Mouse (Mus musculus) adrenal gland, postnatal 36 days (tissue): ENCODE measurements around the gene Tox3. TPM values are rescaled to one million over a fixed set of nuclear protein-coding genes. Genes with fewer than 3 reads are reported as not detected.

Experiments used
- DNase-seq, 2 experiments: peaks; one replicate each; pipeline ENCODE4 v3.0.0; 2021; ENCODE audit warnings: mixed read lengths in 1 of 2
- total RNA-seq, 2 experiments: library from RNA; stranded (reverse); gene quantifications; 2 replicates each; pipeline ENCODE4 v1.2.3; 2021

Gene Tox3
- total RNA-seq, 2 experiments from 2014 or later, result 2.8 to 3.1 TPM

DNA sequence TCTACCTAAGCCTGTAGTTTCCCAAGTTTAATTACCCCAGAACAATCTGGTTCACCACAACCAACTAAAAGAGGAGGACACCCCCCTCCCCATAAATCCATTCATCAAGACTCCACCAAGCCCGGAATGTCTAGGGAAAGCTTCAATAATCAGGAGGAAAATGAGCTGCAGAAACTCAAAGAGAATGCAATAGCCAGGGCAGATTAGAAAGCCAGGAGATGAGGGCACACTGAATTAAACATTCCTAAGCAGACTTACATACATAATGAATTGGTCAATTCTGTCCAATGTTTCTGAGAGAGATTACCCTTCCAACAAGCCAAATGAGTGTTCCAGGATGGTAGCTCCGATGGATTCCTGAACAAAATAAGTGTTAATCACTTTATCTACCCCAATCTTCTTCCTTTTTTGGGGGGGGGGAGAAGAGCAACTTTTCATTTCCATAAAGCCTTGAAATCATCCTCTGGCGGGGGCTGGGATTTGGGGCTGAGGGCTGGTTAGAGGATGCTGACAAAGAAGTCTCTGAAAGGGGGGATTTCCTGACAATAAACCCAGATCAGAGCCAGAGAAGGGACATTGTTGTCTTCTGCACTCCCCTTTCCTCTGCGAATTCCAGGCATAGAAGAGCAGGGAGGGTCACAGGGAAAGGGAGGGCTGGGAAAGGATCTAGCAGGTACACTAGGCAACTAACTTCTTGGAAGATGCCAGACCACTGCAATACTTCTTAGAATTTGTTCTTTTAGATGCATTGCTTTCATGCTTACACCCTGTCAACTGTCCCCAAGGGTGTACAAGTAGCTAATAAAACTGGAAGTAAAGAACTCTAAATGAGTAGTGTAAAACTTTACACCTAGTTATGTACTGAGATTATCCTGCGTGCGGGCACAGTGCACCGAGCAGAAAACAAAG lies 17.5 kb downstream of the Tox3 start:
- DNase-seq, result no peak

DNA sequence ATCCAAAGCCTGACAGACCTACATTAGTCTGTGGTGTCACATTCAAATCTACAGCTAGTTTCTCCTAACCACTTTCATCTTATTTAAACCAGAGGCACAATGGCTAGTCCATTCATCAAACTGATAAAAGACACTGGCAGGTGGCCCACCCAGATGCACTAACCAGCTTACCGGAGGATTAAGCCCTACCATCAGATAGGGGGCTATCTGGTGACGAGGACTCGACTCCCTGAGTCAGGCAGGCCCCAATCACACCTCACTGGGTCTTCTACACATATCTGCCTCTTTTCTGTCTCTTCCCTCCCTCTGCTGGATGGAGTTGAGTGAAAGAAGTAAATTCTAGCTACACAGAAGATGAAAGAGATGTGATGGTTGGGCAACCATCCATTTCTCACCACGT lies 24.3 kb downstream of the Tox3 start:
- no peak for DNase-seq

DNA sequence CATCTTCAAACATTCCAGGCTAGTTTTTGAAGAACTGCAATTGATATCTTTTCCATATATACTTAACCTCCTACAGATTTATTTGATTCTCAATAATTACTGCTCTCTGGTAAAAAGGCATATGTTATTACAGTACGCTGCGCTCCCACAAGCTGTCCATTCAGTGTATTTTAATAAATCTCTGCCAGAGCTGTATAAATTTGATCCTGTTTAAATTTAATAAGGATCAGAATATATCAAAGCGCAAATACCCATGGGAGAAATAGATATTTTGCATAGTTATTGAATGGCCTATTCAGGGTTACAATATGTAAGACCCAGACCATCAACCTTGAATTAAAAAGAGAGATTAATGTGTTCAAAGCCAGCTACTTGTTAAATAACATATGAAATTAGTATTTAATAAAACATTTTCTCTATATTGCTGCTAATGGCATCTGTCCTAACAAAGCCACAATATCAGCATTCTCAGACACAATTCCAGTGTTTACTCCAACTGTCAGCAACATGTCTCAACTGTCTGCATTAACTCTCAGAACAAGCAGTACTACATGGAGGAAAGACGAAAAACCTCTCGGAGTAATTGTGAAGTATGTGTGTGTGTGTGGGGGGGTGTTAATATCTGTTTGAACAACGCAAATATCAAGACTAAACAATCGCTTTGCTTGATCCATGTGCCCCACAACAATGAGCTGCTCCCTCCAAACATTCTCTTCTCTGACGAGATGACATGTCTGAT lies 25.3 kb downstream of the Tox3 start:
- no peak for DNase-seq

DNA sequence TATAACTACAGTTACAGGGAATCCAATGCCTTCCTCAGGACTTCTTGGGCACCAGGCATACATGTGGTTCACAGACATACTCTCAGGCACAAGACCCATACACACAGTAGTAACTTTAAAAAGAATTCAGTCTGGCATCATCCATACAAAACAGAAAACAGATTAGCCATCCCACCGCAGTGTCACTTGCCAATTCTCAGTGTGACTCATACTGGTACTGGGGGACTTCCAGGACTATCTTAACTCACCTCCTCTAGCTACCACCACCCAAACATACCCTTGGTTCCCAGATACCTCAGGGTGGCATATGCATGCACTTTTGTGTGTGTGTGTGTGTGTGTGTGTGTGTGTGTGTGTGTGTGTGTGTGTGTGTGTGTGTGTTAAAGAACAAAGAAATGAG lies 26.9 kb downstream of the Tox3 start:
- no peak for DNase-seq

DNA sequence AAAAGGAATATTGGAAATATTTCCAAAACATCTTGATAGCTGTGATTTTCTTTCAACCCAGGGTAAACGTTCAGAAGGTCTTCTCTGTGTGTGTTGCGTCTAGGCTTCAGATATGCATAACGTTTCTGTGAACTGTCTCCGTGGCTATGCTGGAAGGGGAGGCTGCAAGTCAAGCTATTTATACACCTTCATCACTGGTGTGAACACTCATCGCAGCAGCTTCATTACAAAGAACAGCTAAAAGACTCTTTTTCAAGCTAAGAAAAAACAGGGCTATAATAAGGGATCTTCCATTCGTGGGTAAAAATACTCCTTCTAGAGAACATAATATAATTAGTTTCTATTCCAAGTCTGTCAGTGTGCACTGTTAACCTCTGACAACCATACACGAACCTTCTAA lies 33.8 kb downstream of the Tox3 start:
- DNase-seq, result no peak

DNA sequence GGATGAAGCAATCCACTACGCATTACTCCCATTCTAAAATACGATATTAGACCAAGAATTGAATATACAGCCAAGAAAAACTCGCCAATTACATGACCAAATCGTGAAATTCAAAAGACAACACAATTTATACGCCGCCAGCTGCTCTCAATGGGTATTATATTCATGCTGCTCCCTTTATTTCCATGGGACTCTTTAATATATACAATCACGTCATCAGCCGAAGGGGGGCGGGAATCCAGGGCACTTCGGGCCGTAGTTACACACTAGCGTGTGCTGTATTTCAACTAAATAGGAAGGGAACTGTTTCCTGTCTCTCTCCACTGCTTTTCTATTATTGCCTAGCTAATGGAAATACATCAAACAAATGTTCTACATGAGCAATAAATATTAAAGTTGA lies 45.2 kb downstream of the Tox3 start:
- no peak for DNase-seq

DNA sequence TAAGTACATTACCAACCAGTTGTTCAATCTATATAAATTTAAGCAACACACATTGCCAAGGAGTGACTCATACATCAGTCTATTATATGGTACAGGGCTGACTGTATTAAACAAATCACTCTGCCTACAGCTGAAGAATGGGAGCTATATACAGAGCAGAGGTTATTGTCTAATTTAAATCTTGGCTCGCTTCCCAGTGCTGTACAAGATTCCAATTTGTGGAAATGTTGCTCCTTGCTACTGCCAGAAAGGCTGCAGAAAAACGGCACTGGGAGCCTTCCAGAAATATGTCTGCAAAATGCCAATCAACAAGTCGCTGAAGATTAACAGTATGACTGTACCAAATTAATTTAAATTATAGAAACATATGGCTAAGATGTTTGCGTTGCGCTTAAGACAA lies 45.9 kb downstream of the Tox3 start:
- no peak for DNase-seq

DNA sequence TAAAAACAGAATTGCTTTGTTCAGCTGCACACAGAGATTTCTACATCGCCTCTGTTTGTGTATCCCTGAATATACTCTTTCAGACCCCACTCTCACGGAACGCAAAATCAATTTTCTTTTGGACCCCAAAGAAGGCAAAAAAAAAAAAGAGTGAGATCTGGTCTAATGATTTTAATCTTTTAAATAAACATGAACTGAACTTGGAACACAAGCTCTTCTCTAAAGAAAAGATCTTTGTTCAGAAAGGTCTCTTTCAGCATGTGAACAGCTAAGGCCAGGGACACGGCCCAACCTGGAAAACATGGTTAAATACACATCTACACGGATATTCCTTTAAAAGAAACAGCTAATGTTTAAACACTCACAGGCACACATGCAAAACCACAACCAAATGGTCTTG lies 46.6 kb downstream of the Tox3 start:
- no peak for DNase-seq

DNA sequence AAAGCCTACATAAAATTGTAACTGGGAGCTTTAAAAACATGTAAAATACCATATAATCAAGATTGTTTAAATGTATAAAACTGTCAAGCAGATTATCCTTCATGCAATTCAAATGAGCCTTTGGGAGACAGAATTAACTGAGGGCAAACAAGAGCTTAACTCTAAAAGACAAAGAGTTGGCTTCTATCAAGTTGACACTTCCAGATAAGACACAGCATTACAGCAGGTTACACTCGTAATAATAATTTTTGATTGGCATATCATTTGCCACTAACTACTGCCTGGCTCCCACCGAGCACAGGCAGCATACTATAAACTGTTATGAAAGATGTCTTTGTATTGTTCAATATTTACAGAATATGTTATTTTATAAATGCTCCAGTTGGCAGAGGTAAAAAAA lies 47.2 kb downstream of the Tox3 start:
- DNase-seq, result no peak

DNA sequence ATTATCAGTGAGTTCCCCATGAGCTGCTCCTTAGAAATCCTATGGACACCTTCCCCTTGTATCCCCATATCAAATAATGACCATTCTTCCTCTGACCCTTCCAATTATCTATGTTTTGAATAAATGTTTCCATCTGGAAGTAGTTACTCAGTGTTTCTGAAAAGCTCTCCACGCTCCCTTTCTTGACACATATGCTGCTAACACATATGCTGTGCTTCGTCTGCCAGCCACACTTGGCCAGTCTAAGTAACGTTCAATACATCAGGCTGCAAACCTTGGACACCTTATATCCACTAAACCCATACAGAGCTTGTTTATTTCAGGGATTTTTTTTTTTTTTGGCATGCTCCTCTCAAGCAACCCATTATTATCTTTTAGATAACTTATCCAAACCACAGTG lies 54.1 kb downstream of the Tox3 start:
- DNase-seq, result no peak

DNA sequence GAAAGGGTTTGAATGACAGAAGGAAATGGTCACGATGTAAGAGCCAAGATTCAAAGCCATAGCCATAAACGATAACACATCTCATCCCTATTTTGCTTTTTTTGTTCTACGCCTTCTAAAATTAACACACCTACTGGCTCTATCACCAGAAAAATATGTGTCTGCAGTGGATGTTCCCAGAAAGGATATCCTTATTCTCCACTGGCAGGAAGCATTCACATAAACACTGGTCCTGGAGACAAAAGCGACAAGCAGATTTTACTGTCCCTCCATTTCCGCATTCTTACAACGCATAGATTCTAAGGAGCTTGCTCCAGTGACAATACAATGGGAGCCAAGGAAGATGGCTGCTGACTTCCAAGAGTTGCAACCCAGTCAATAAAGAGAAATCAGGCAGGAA lies 57.3 kb downstream of the Tox3 start:
- no peak for DNase-seq

DNA sequence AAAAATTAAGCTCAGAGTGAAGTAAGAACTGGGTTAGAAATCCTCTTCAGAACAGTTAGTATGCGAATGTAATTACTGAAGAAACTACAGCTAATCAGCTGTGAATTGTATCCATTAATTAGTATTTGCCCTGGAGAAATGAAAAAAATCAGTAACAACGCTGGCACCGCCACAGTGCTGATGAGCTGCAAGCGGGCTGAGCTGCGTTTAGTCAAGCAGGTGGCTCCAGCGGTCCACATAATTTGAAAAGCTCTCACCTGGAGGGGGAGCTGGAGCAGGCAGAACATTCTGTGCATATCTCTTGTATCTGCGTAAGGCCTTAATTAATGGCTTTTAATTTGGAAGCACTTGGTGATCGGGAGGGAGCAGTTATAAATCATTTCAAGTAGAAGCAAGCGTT lies 71.4 kb downstream of the Tox3 start:
- no peak for DNase-seq

DNA sequence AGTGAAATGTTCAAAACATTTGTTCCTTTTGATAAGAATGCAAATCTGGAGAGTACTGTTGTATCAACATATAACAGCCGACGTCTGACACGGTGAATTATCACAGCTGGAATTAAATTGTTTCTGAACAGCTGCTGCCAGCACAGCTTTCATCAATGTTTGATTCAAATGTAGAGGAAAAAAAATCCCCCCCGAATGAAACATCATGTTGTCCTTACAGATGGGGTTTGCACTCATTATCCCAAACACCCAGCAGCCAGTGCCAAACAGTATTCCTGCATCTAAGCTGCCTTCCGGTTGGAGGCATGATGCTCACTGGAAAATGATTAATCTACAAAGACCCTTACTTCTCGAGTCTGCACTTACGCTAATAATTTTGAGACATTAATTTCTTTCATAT lies 75.0 kb downstream of the Tox3 start:
- DNase-seq, result no peak

DNA sequence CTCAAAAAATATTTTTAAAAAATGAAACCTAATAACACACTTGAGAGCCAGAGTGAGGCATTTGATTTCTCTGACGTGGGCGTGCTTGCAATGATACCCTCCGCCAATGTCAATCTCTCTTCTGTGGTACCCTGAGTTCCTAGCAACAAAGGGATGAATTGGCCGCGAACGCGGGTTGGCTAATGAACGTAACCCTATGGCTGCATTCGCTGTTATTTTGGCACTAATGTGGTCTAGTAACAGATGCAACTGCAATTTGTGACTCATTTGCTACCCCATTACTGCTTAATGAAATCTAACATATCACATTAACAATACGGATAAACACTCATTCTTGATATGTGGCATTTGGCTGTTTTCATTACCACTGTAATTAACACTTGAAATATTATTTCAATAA lies 76.2 kb downstream of the Tox3 start:
- no peak for DNase-seq

DNA sequence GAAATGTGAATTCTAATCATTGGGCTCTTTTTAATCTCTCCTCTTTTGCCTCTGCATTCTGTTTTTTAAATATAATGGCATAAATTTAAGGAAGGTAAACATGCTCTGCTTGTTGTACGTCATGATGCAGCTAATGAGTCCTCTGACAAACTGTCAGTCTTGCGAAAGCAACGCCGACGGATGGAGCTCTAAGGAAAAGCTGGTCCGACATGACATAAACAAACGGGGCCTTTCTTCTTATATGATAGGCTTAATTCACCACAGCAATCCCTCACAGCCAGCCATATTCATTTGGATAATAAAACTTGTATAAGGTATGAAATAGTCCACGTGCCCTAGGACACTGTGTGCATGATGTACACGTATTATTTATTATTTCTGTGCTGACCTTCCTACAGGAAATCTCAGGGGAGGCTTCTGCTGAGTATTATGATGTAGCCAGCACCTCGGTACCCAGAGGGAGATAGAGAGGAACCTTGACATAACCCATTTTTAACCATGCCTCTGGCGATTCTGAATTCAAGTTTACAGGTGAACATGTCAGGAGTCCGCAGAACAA lies 80.4 kb downstream of the Tox3 start:
- no peak for DNase-seq

DNA sequence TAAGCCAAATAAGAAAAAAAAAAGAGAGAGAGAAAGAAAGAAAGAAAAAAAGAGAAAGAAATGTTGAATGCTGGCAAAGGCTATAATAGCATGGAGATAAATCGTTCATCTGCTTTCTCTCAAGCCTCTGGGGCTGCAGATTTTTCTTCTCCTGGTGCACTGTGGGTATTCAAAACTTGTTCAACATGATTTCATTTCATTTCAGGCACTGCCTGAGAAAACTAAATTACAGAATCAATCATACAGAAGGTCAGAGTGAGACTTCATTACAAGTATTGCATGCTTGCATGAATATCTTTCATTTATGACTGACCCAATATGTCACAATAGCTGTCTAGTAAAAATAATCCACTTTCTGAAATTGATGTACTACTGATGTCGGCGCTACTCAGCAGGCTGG lies 81.2 kb downstream of the Tox3 start:
- no peak for DNase-seq

DNA sequence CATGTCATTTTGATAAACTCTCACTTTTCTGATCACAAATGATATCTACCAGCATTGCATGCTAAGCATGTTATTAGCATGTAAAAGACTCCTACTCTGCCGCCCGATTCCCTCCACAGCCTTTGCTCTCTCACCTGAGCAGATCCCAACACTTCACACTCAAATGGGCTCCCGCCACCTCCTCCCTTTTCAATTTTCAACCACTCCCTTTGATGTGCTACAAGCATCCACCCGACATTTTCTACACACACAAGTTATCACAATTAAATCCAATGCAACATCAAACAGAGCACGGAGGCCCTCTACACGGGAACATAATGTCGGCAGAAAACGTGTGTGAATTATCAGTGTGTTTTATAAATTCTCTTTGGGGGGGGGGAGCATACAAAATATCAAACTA lies 81.9 kb downstream of the Tox3 start:
- DNase-seq, result no peak

DNA sequence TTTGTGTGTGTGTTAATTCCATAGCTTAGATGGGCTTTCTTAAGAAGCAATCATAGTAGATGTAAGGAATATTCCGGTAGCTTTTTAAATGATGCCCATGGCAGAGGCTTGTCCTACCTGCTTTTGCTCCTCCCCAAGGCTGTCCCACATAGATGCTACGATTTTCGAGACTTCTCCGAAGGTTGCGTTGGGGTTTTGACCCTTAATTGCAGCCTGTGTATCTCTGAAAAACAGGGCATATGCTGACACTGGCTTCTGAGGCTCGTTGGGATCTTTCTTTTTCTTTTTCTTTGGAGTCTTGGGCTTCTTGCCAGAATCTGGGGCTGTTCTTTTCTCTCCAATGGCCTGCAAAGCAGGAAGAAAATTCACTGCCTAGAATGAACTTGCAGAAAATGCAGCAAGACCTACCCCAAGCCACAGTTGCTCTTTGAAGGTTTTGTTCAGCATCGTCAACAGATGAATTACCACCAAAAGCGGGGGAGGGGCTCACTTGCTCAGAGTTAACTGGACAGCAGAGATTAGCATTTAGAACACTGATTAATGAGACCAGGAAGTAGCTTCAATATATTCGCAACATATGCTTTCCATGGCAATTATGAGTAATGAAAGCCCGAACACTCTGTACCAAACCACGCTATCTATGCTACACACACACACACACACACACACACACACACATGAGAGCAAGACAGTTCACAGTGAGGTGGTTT lies 93.8 kb downstream of the Tox3 start:
- no peak for DNase-seq

DNA sequence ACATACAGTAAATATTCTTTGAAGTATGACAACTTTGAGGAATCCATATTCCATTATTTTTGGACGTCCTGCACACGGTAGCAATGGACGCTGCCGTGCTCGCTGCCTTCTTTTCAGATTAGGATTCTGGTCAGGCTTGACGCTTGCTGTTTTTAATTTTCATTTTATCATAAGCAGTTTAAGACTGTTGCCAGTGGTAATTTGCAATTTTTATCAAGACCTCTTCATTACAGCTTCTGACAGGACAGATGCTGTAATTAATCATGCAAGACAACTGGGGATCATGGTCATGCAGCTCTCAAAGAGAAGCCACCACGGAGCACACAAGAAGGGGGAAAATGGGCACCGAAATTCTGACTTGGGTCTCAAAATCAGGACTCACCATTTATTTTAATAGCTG lies 101.8 kb downstream of the Tox3 start:
- no peak for DNase-seq

DNA sequence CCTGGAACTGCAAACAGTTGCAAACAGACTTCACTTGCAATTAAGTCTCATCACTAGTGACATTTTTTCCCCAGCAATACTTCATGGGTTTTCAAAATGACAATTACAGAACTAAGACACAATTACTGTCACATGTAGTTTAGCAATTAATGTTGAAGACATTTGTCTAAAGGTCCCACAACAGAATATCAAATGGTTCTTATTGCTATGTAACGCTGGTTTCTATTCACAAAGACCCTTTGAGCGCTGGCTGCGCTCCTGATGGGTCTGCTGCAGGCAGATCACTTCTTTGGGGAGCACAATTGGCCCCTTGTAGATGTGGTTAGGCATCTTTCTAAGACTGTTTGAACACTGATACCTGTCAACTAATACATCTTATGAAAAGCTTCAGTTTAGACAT lies 102.3 kb downstream of the Tox3 start:
- no peak for DNase-seq

DNA sequence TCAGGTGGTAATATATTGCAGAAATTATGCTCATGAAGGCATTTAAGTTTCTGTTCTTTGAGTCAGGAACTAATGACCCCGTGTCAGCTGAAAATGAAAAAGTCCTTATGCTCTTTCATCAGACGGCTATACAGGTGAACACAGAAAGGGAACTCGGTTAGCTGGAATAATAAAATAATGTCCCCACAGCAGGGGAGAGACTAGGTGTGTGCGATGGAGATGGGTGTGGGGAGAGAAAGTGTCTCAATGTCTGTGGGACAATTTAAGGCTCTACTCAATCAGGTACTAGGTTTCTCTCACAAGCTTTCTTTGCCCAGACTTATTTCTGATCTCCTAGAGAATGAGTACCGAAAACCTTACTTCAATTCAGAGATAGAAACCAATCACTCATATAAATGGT lies 103.0 kb downstream of the Tox3 start:
- no peak for DNase-seq

DNA sequence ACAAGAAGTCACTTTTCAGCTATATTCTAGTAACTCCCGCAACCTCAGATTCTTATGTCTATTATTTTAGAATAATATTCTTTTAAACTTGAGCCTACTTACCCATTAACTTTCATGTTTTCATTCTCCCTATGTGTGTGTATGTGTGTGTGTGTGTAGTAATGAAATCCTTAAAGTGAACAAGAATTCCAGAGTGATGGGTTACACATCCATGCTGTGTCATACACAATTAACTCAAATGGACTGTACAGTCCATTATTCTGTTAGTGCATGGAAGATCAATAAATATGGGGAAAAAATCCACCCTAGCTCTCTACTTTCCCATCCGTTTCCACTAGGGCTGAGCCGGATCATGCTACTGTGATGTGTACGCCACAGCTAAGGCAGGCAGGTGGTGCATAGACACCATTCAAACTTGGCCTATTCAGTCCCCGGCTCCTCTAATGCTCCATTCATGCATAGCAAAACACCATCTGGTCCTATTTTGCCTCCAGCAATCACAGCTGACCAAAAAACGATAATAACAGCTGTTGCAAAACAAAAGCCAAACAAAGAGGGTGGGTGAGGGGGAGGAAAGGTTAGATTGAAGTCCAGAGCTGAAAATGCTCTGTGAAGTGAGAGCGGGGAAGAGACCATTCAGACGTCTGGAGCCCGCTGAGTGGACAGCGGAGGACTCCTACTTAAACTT lies 103.5 kb downstream of the Tox3 start:
- DNase-seq, result no peak
